Mouse (Mus musculus): ENCODE results near the gene Pxylp1. TPM values are rescaled to one million over a fixed set of nuclear protein-coding genes. Genes with fewer than 3 reads are reported as not detected.

The Pxylp1 gene
- total and polyA plus RNA-seq, 2 experiments from 2014 or later: 23.5 to 42.3 TPM

- no peak overlapping the region for H3K4me3 ChIP-seq (ENCODE audit: low read depth, low read length)
- no peaks in the 10 kb centered on the region for H3K36me3 ChIP-seq (ENCODE audit: insufficient read depth, low read length)
- H3K9me3 ChIP-seq (ENCODE audit: low read length): no peaks in the 10 kb centered on the region
- H3K9ac ChIP-seq (replicated peaks; ENCODE audit: low read length, poor library complexity, severe bottlenecking): no peak overlapping the region
- ATAC-seq (ENCODE audit: low FRiP score) (no peak), DNase-seq (ENCODE audit: low spot score) (no peak)
- 0 out of 2 replicates have a peak, but pooled peaks cover 8% of the 10 kb centered on the region for H3K4me1 ChIP-seq (ENCODE audit: insufficient read depth, low read length)
- TF ChIP-seq CTCF (IDR thresholded peaks at IDR 0.05): no peak
- peak overlapping the region; percentile 27 for H3K27ac ChIP-seq (ENCODE audit: low read depth, low read length)
- no peak overlapping the region for H3K4me2 ChIP-seq (ENCODE audit: low read depth, low read length, poor library complexity, severe bottlenecking)
- 75% methylated on average over 10 of the region's 10 CpGs for WGBS
- no peaks in the 10 kb centered on the region for H3K27me3 ChIP-seq (ENCODE audit: insufficient read depth, low read length)
Measured at GRCm38 (mm10) chr9:96861092-96861487, 31.4 kb downstream of the Pxylp1 start.

GRCm38 (mm10) chr9:96860380-96861091 lies 31.9 kb downstream of the Pxylp1 start:
- no peak for ATAC-seq (ENCODE audit: low FRiP score)
- Histone ChIP-seq H3K36me3 (ENCODE audit: insufficient read depth, low read length) (no peaks in the 10 kb centered on the region), H3K9ac (replicated peaks; ENCODE audit: low read length, poor library complexity, severe bottlenecking) (no peak overlapping the region), H3K4me2 (ENCODE audit: low read depth, low read length, poor library complexity, severe bottlenecking) (no peak overlapping the region), H3K4me3 (ENCODE audit: low read depth, low read length) (no peak overlapping the region), H3K4me1 (ENCODE audit: insufficient read depth, low read length) (0 out of 2 replicates have a peak, but pooled peaks cover 8% of the 10 kb centered on the region), H3K27me3 (ENCODE audit: insufficient read depth, low read length) (no peaks in the 10 kb centered on the region), H3K9me3 (ENCODE audit: low read length) (no peaks in the 10 kb centered on the region), H3K27ac (ENCODE audit: low read depth, low read length) (no peak overlapping the region)
- 89% methylated on average over 5 of the region's 5 CpGs for WGBS
- no peak for DNase-seq (ENCODE audit: low spot score)
- TF ChIP-seq CTCF (IDR thresholded peaks at IDR 0.05): no peak

GRCm38 (mm10) chr9:96859027-96859426 lies 33.4 kb downstream of the Pxylp1 start:
- no peak for TF ChIP-seq CTCF (IDR thresholded peaks at IDR 0.05)
- Histone ChIP-seq H3K9me3 (ENCODE audit: low read length) (no peaks in the 10 kb centered on the region), H3K27ac (ENCODE audit: low read depth, low read length) (no peak overlapping the region), H3K27me3 (ENCODE audit: insufficient read depth, low read length) (no peaks in the 10 kb centered on the region), H3K4me2 (ENCODE audit: low read depth, low read length, poor library complexity, severe bottlenecking) (no peak overlapping the region), H3K9ac (replicated peaks; ENCODE audit: low read length, poor library complexity, severe bottlenecking) (no peak overlapping the region), H3K4me1 (ENCODE audit: insufficient read depth, low read length) (0 out of 2 replicates have a peak, but pooled peaks cover 8% of the 10 kb centered on the region), H3K4me3 (ENCODE audit: low read depth, low read length) (no peak overlapping the region), H3K36me3 (ENCODE audit: insufficient read depth, low read length) (no peaks in the 10 kb centered on the region)
- DNase-seq (ENCODE audit: low spot score) (no peak), ATAC-seq (ENCODE audit: low FRiP score) (no peak)
- WGBS: 48% methylated on average over 2 of the region's 2 CpGs

GRCm38 (mm10) chr9:96857838-96858237 lies 34.6 kb downstream of the Pxylp1 start:
- Histone ChIP-seq H3K27me3 (ENCODE audit: insufficient read depth, low read length) (no peaks in the 10 kb centered on the region), H3K9me3 (ENCODE audit: low read length) (no peaks in the 10 kb centered on the region), H3K27ac (ENCODE audit: low read depth, low read length) (no peak overlapping the region), H3K9ac (replicated peaks; ENCODE audit: low read length, poor library complexity, severe bottlenecking) (no peak overlapping the region), H3K4me2 (ENCODE audit: low read depth, low read length, poor library complexity, severe bottlenecking) (no peak overlapping the region), H3K36me3 (ENCODE audit: insufficient read depth, low read length) (no peaks in the 10 kb centered on the region), H3K4me1 (ENCODE audit: insufficient read depth, low read length) (0 out of 2 replicates have a peak, but pooled peaks cover 8% of the 10 kb centered on the region), H3K4me3 (ENCODE audit: low read depth, low read length) (no peak overlapping the region)
- WGBS: 91% methylated on average over 4 of the region's 4 CpGs
- DNase-seq (ENCODE audit: low spot score): no peak
- TF ChIP-seq CTCF (IDR thresholded peaks at IDR 0.05): no peak
- no peak for ATAC-seq (ENCODE audit: low FRiP score)

- no peak for DNase-seq (ENCODE audit: low spot score)
- TF ChIP-seq CTCF (IDR thresholded peaks at IDR 0.05): no peak
- no peak overlapping the region for H3K27ac ChIP-seq (ENCODE audit: low read depth, low read length)
- no peaks in the 10 kb centered on the region for H3K36me3 ChIP-seq (ENCODE audit: insufficient read depth, low read length)
- no peak for ATAC-seq (ENCODE audit: low FRiP score)
- 65% methylated on average over 16 of the region's 16 CpGs for WGBS
- no peak overlapping the region for H3K4me2 ChIP-seq (ENCODE audit: low read depth, low read length, poor library complexity, severe bottlenecking)
- no peaks in the 10 kb centered on the region for H3K4me1 ChIP-seq (ENCODE audit: insufficient read depth, low read length)
- H3K9ac ChIP-seq (replicated peaks; ENCODE audit: low read length, poor library complexity, severe bottlenecking): no peak overlapping the region
- H3K27me3 ChIP-seq (ENCODE audit: insufficient read depth, low read length): no peaks in the 10 kb centered on the region
- H3K4me3 ChIP-seq (ENCODE audit: low read depth, low read length): no peak overlapping the region
- H3K9me3 ChIP-seq (ENCODE audit: low read length): no peaks in the 10 kb centered on the region
Measured at GRCm38 (mm10) chr9:96853300-96854186, 38.9 kb downstream of the Pxylp1 start.

GRCm38 (mm10) chr9:96851634-96852033 lies 40.8 kb downstream of the Pxylp1 start:
- Histone ChIP-seq H3K27ac (ENCODE audit: low read depth, low read length) (no peak overlapping the region), H3K9ac (replicated peaks; ENCODE audit: low read length, poor library complexity, severe bottlenecking) (no peak overlapping the region), H3K4me2 (ENCODE audit: low read depth, low read length, poor library complexity, severe bottlenecking) (no peak overlapping the region), H3K9me3 (ENCODE audit: low read length) (no peaks in the 10 kb centered on the region), H3K4me3 (ENCODE audit: low read depth, low read length) (no peak overlapping the region), H3K27me3 (ENCODE audit: insufficient read depth, low read length) (no peaks in the 10 kb centered on the region), H3K4me1 (ENCODE audit: insufficient read depth, low read length) (no peaks in the 10 kb centered on the region), H3K36me3 (ENCODE audit: insufficient read depth, low read length) (no peaks in the 10 kb centered on the region)
- DNase-seq (ENCODE audit: low spot score) (no peak), ATAC-seq (ENCODE audit: low FRiP score) (no peak)
- 56% methylated on average over 7 of the region's 7 CpGs for WGBS
- TF ChIP-seq CTCF (IDR thresholded peaks at IDR 0.05): no peak
